ENCODE assay signal across 8 mouse cellular contexts in genomic region chr10:14705072-14706066, GRCm38 (mm10). TPM values are rescaled to one million over a fixed set of nuclear protein-coding genes. Genes with fewer than 3 reads are reported as not detected.
A peak's percentile ranks its signal among the peaks of the same experiment; 100 is the strongest.
DNase-seq lines count a peak whose midpoint lies in the region; ATAC-seq lines count a peak whose summit lies in the region.

Vta1 (minus strand) TSS chr10:14705560.
Nmbr (plus strand) TSS chr10:14705591.

- H3K27me3 ChIP-seq in hindbrain, embryonic 15.5 days: no peaks in the 10 kb centered on the region

- peak within 1 kb of the TSS; percentile 71 for H3K4me2 ChIP-seq in hindbrain, embryonic 15.5 days

- H3K9ac ChIP-seq in hindbrain, embryonic 15.5 days: peak within 1 kb of the TSS; percentile 80

- no peaks in the 10 kb centered on the region for H3K9me3 ChIP-seq in hindbrain, embryonic 15.5 days

- DNase-seq in T-cell, adult 2 months (ENCODE audit: low spot score): peak; percentile 96
- DNase-seq in cerebellum, postnatal 36 days: peak; percentile 99 to 100
- peak; percentile 99 to 100 for DNase-seq in frontal cortex, postnatal 36 days (ENCODE audit: low spot score in 2 of 2)
- DNase-seq in left cerebral cortex, adult 11 months (ENCODE audit: low spot score): peak; percentile 97
- peak; percentile 97 to 98 for DNase-seq in lung, postnatal 4 days
- peak; percentile 95 for DNase-seq in retina, postnatal 7 days (ENCODE audit: low read depth, low spot score)
- peak; percentile 96 for DNase-seq in urinary bladder, adult 2 months (ENCODE audit: low spot score)

- under 1% methylated on average over 45 of the region's 50 CpGs for WGBS in hindbrain, embryonic 15.5 days

- H3K4me1 ChIP-seq in hindbrain, embryonic 15.5 days (replicated peaks): peaks cover 17% of the 10 kb centered on the region

- peak; percentile 98 for ATAC-seq in hindbrain, embryonic 15.5 days (ENCODE audit: low FRiP score, low read depth)

- peak within 1 kb of the TSS; percentile 82 for H3K27ac ChIP-seq in hindbrain, embryonic 15.5 days (replicated peaks)

- no peaks in the 10 kb centered on the region for H3K36me3 ChIP-seq in hindbrain, embryonic 15.5 days

- H3K4me3 ChIP-seq in hindbrain, embryonic 15.5 days: peak within 1 kb of the TSS; percentile 91

RNA-seq across cellular contexts. Expression of gene Vta1, which starts in this region (rescaled TPM):
- 182 and 190 TPM in 2 replicates for polyA plus RNA-seq in hindbrain, embryonic 15.5 days (2015; fragmentation: Nextera tagmentation; extraction: Ambion mirVana)
- 59.2 and 86.6 TPM in 2 replicates for polyA plus RNA-seq in urinary bladder, adult 2 months (2012; rRNA removed)

RNA-seq across cellular contexts. Expression of gene Nmbr, which starts in this region (rescaled TPM):
- 2.9 and 3.2 TPM in 2 replicates for polyA plus RNA-seq in hindbrain, embryonic 15.5 days (2015; fragmentation: Nextera tagmentation; extraction: Ambion mirVana)
- polyA plus RNA-seq in urinary bladder, adult 2 months (2012; rRNA removed): 0.28 and 0.32 TPM in 2 replicates

Comparison
In these comparisons a context has a peak if more than half of its experiments do, and no peak if none do; other contexts are left out.
1. Peak in every context shown above with its lines: DNase-seq, ATAC-seq, H3K4me3 ChIP-seq and H3K27ac ChIP-seq.